Mouse (Mus musculus) heart, embryonic 16.5 days (tissue): ENCODE data around the gene Alad. TPM values are rescaled to one million over a fixed set of nuclear protein-coding genes. Genes with fewer than 3 reads are reported as not detected.
A peak's percentile ranks its signal among the peaks of the same experiment; 100 is the strongest.

ENCODE experiments used
- ATAC-seq: fragments of 200-750 bp; cut with Nextera tagmentation; replicated peaks from 2 replicates; pipeline ENCODE4 v1.8.0; 2017; ENCODE audit warnings: moderate number of reproducible peaks; ENCODE audit not compliant: insufficient read depth, low FRiP score; ENCODE audit errors: extremely low read depth
- H3K27ac ChIP-seq: fragments of 300-500 bp; sonication (generic); 2 replicates; pipeline ENCODE4 v1.5.1; 2014; ENCODE audit warnings: mild to moderate bottlenecking, low read length, control low read depth, moderate library complexity
- H3K27me3 ChIP-seq: fragments of 300-500 bp; sonication (generic); 2 replicates; pipeline ENCODE4 v1.6.1; 2014; ENCODE audit warnings: low read length, mixed read lengths; ENCODE audit not compliant: control insufficient read depth, insufficient read depth
- H3K36me3 ChIP-seq: fragments of 300-500 bp; sonication (generic); 2 replicates; pipeline ENCODE4 v1.6.1; 2014; ENCODE audit not compliant: control insufficient read depth, insufficient read depth
- H3K4me1 ChIP-seq: fragments of 300-500 bp; sonication (generic); 2 replicates; pipeline ENCODE4 v1.6.1; 2014; ENCODE audit warnings: low read length, mixed read lengths; ENCODE audit not compliant: control insufficient read depth, insufficient read depth
- H3K4me2 ChIP-seq: fragments of 300-500 bp; sonication (generic); 2 replicates; pipeline ENCODE4 v1.6.1; 2014; ENCODE audit warnings: low read depth, mild to moderate bottlenecking, control low read depth, low read length
- H3K4me3 ChIP-seq: fragments of 300-500 bp; sonication (generic); 2 replicates; pipeline ENCODE4 v1.5.1; 2014; ENCODE audit warnings: mild to moderate bottlenecking, control low read depth, low read length
- H3K9ac ChIP-seq: fragments of 300-500 bp; sonication (generic); 2 replicates; pipeline ENCODE4 v1.6.1; 2014; ENCODE audit warnings: low read length, control low read depth
- H3K9me3 ChIP-seq: fragments of 300-500 bp; sonication (generic); replicated peaks from 2 replicates; pipeline ENCODE4 v1.6.1; 2016; ENCODE audit warnings: low read length; ENCODE audit not compliant: control insufficient read depth
- WGBS: fragments of 180-500 bp; shearing (Covaris S2); extraction: QIAGEN DNeasy Blood & Tissue Kit; methylation state at CpG from one replicate; pipeline ENCODE4 v1.1.7; 2014; 5-methylcytosine and 5-hydroxymethylcytosine counted together
- polyA plus RNA-seq: library from polyadenylated mRNA; unstranded; fragments of >200 nt; fragmentation: Nextera tagmentation; extraction: Ambion mirVana; gene quantifications from 2 replicates; pipeline ENCODE4 v1.2.1, GENCODE M21; 2015

The Alad gene
- polyA plus RNA-seq, 1 experiment from 2014 or later: 57.6 TPM

DNA sequence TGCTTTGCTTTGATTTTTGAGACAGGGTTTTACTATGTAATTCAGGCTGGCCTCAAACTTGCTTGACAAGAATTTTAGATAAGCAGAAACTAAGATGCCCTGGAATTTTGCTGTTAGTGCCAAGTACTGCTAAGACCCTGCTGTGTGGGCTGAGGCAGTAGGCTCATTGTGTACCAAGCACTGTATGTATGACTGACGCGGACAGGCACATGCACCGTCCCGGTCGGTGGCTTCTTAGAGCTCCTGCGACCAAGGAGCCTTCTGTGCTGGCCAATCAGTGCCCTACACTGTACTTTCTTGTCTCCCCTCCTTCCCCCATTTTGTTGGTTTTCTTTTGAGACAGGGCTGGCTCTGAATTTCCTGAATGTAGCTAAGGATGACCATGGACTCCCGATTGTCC lies 4.7 kb downstream of the Alad start:
- no peak overlapping the region for H3K9ac ChIP-seq
- H3K4me3 ChIP-seq: no peak overlapping the region
- no peak overlapping the region for H3K27ac ChIP-seq
- 68% methylated on average over 7 of the region's 7 CpGs for WGBS
- peaks cover 26% of the 10 kb centered on the region for H3K36me3 ChIP-seq
- no peak overlapping the region for H3K4me2 ChIP-seq
- no peaks in the 10 kb centered on the region for H3K27me3 ChIP-seq
- H3K4me1 ChIP-seq: peaks cover 34% of the 10 kb centered on the region
- ATAC-seq: no peak
- no peaks in the 10 kb centered on the region for H3K9me3 ChIP-seq

- no peak overlapping the region for H3K27ac ChIP-seq
- ATAC-seq: no peak
- no peak overlapping the region for H3K9ac ChIP-seq
- no peaks in the 10 kb centered on the region for H3K27me3 ChIP-seq
- H3K36me3 ChIP-seq: peaks cover 35% of the 10 kb centered on the region
- H3K4me3 ChIP-seq: no peak overlapping the region
- WGBS: 63% methylated on average over 11 of the region's 11 CpGs
- peaks cover 32% of the 10 kb centered on the region for H3K4me1 ChIP-seq
- H3K4me2 ChIP-seq: no peak overlapping the region
- no peaks in the 10 kb centered on the region for H3K9me3 ChIP-seq
Observed at GRCm38 (mm10) chr4:62513998-62514506, 5.7 kb downstream of the Alad start.

DNA sequence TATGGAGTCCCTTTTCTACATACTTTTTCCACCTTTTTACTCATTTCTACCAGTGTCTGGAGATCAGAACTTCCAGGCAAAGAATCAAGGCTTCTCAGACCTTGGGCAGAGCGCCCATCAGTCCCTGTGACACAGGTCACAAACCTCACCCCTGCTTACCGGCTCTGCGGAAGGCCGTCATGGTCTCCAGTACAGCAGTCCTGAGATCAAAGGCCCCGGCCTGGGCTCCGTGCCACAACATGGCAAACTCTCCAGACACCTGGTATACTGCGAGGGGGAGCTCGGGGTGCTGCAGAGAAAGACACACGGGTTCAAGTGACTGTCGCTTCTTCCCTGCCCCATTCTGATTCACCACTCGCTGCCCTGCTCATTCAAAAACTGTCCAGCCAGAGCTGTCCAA lies 9.8 kb downstream of the Alad start:
- WGBS: 89% methylated on average over 11 of the region's 11 CpGs

GRCm38 (mm10) chr4:62508839-62509238 lies 10.9 kb downstream of the Alad start:
- no peaks in the 10 kb centered on the region for H3K27me3 ChIP-seq
- H3K9me3 ChIP-seq: no peaks in the 10 kb centered on the region
- H3K4me1 ChIP-seq: no peaks in the 10 kb centered on the region
- no peak overlapping the region for H3K4me2 ChIP-seq
- ATAC-seq: no peak
- no peak overlapping the region for H3K27ac ChIP-seq
- no peak overlapping the region for H3K4me3 ChIP-seq
- H3K9ac ChIP-seq: no peak overlapping the region
- 84% methylated on average over 5 of the region's 5 CpGs for WGBS
- H3K36me3 ChIP-seq: peaks cover 51% of the 10 kb centered on the region

More for the DNA sequence above, 9.8 kb downstream of the Alad start:
- no peak overlapping the region for H3K27ac ChIP-seq
- no peak overlapping the region for H3K4me2 ChIP-seq
- peaks cover 51% of the 10 kb centered on the region for H3K36me3 ChIP-seq
- no peaks in the 10 kb centered on the region for H3K27me3 ChIP-seq
- no peaks in the 10 kb centered on the region for H3K9me3 ChIP-seq
- no peak overlapping the region for H3K9ac ChIP-seq
- ATAC-seq: no peak
- no peak overlapping the region for H3K4me3 ChIP-seq
- H3K4me1 ChIP-seq: no peaks in the 10 kb centered on the region

DNA sequence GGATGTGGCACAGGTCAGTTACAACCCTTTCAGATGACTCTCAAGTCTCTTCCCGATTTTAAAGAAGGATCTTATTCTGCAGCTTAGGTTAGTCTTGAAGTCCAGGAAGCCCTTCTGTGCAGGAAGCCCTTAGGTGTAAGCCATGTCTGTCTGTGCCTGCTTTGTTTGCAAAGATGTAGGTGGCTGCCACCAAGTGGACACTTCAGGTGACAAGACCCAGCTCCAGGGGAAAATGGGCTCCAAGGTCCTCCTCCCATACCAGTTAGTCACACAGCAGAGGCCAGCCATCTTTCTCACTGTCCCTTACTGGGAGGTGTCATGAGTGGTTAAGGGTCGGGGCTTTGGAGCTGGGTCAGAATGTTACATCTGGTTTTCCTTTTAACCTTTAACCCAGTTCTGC lies 12.9 kb downstream of the Alad start:
- Histone ChIP-seq H3K4me3 (no peak overlapping the region), H3K4me1 (0 out of 2 replicates have a peak, but pooled peaks cover 3% of the 10 kb centered on the region), H3K36me3 (peaks cover 39% of the 10 kb centered on the region), H3K27me3 (no peaks in the 10 kb centered on the region), H3K9ac (no peak overlapping the region), H3K4me2 (no peak overlapping the region), H3K9me3 (no peaks in the 10 kb centered on the region), H3K27ac (no peak overlapping the region)
- ATAC-seq: no peak
- 54% methylated on average over 2 of the region's 2 CpGs for WGBS

GRCm38 (mm10) chr4:62505991-62506390 lies 13.7 kb downstream of the Alad start:
- H3K27me3 ChIP-seq: no peaks in the 10 kb centered on the region
- H3K4me1 ChIP-seq: peaks cover 6% of the 10 kb centered on the region
- ATAC-seq: no peak
- H3K36me3 ChIP-seq: peaks cover 34% of the 10 kb centered on the region
- H3K9ac ChIP-seq: no peak overlapping the region
- H3K27ac ChIP-seq: no peak overlapping the region
- H3K4me2 ChIP-seq: no peak overlapping the region
- H3K9me3 ChIP-seq: no peaks in the 10 kb centered on the region
- WGBS: 80% methylated on average over 3 of the region's 3 CpGs
- no peak overlapping the region for H3K4me3 ChIP-seq

DNA sequence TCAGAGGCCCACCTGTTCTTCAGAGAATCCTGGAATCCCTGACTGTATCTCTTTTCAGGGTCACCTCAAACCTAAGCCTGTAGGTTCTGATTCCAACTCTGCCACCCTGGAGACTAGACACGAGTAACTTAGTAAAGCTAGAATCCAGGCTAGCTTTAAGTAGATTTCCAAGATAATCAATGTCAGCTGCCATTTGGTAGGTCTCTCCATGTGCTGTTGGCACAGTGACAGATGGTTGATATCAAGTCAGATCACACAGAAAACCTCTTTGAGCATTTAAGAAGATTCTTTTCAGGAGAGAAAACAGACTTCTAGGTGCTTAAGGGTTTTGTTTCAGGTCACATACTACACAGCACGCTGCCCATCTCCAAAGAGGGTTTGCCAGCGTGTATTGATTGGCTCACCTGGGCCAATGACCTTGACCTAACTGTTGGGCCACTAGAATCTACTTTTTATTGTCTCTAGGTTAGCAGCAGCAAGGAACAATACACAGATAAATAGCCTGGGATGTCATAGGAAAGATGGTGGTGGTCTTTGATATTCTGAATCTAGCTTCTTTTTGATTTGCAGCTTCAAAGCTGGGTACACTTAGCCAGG lies 16.2 kb downstream of the Alad start, which contains the start of gene Hdhd3:
Gene Hdhd3 (minus strand): TSS at position 94 of the 597 bp plus-strand sequence.
- H3K27ac ChIP-seq: peak within 1 kb of the TSS; percentile 80
- 79% methylated on average over 3 of the region's 3 CpGs for WGBS
- H3K4me1 ChIP-seq: peaks cover 6% of the 10 kb centered on the region

GRCm38 (mm10) chr4:62502969-62503368 lies 16.7 kb downstream of the Alad start:
- Histone ChIP-seq H3K9ac (no peak overlapping the region), H3K27ac (no peak overlapping the region), H3K4me1 (peaks cover 6% of the 10 kb centered on the region), H3K9me3 (no peaks in the 10 kb centered on the region), H3K36me3 (peaks cover 15% of the 10 kb centered on the region), H3K4me2 (no peak overlapping the region), H3K27me3 (no peaks in the 10 kb centered on the region), H3K4me3 (no peak overlapping the region)
- ATAC-seq: no peak
- WGBS: 63% methylated on average over 7 of the region's 7 CpGs

More for the DNA sequence above, 16.2 kb downstream of the Alad start, which contains the start of gene Hdhd3:
- H3K9me3 ChIP-seq: no peaks in the 10 kb centered on the region
- H3K4me3 ChIP-seq: peak within 1 kb of the TSS; percentile 81
- H3K36me3 ChIP-seq: peaks cover 15% of the 10 kb centered on the region
- H3K4me2 ChIP-seq: peak within 1 kb of the TSS; percentile 84
- H3K27me3 ChIP-seq: no peaks in the 10 kb centered on the region
- no peak for ATAC-seq
- peak within 1 kb of the TSS; percentile 82 for H3K9ac ChIP-seq

- peak overlapping the region; percentile 80 for H3K27ac ChIP-seq
- no peaks in the 10 kb centered on the region for H3K27me3 ChIP-seq
- peaks cover 9% of the 10 kb centered on the region for H3K4me1 ChIP-seq
- H3K9ac ChIP-seq: peak overlapping the region; percentile 82
- H3K36me3 ChIP-seq: peaks cover 8% of the 10 kb centered on the region
- ATAC-seq: peak; percentile 93
- no peaks in the 10 kb centered on the region for H3K9me3 ChIP-seq
- peak overlapping the region; percentile 81 for H3K4me3 ChIP-seq
- under 1% methylated on average over 38 of the region's 38 CpGs for WGBS
- H3K4me2 ChIP-seq: peak overlapping the region; percentile 84
Observed at GRCm38 (mm10) chr4:62501964-62502732, 17.6 kb downstream of the Alad start.
